Mouse (Mus musculus) heart, postnatal 0 days (tissue): ENCODE measurements around the gene Mmp19. TPM values are rescaled to one million over a fixed set of nuclear protein-coding genes. Genes with fewer than 3 reads are reported as not detected.

Source experiments
- ATAC-seq: fragments of 200-750 bp; cut with Nextera tagmentation; 2 replicates; pipeline ENCODE4 v1.8.0; 2017; ENCODE audit warnings: low read depth, moderate number of reproducible peaks, moderate library complexity; ENCODE audit not compliant: insufficient read depth
- DNase-seq: peaks from one replicate; pipeline ENCODE4 v3.0.0-alpha.2; 2016; ENCODE audit warnings: low spot score
- H3K27ac ChIP-seq: fragments of 300-500 bp; sonication (generic); 2 replicates; pipeline ENCODE4 v1.5.1; 2014; ENCODE audit warnings: low read depth, mild to moderate bottlenecking
- H3K27me3 ChIP-seq: fragments of 300-500 bp; sonication (generic); 2 replicates; pipeline ENCODE4 v1.6.1; 2014; ENCODE audit warnings: low read length, mixed read lengths; ENCODE audit not compliant: control insufficient read depth, insufficient read depth
- H3K36me3 ChIP-seq: fragments of 300-500 bp; sonication (generic); replicated peaks from 2 replicates; pipeline ENCODE4 v1.6.1; 2014; ENCODE audit warnings: low read length, mixed read lengths; ENCODE audit not compliant: control insufficient read depth, insufficient read depth
- H3K4me1 ChIP-seq: fragments of 300-500 bp; sonication (generic); 2 replicates; pipeline ENCODE4 v1.6.1; 2014; ENCODE audit warnings: antibody characterized with exemption; ENCODE audit not compliant: control insufficient read depth, insufficient read depth
- H3K4me2 ChIP-seq: fragments of 300-500 bp; sonication (generic); 2 replicates; pipeline ENCODE4 v1.6.1; 2014; ENCODE audit warnings: low read depth, mild to moderate bottlenecking, low read length, moderate library complexity
- H3K4me3 ChIP-seq: fragments of 300-500 bp; sonication (generic); 2 replicates; pipeline ENCODE4 v1.5.1; 2014; ENCODE audit warnings: low read depth, low read length
- H3K9ac ChIP-seq: fragments of 300-500 bp; sonication (generic); replicated peaks from 2 replicates; pipeline ENCODE4 v1.6.1; 2014; ENCODE audit warnings: low read depth, low read length, mixed read lengths
- H3K9me3 ChIP-seq: fragments of 300-500 bp; sonication (generic); replicated peaks from 2 replicates; pipeline ENCODE4 v1.6.1; 2016; ENCODE audit warnings: low read length; ENCODE audit not compliant: control insufficient read depth
- CTCF ChIP-seq: IDR thresholded peaks from 2 replicates; pipeline ENCODE4 v1.5.1; 2016; ENCODE audit warnings: antibody characterized with exemption, control low read depth, low read depth
- EP300 ChIP-seq: IDR thresholded peaks from 2 replicates; pipeline ENCODE4 v1.6.1; 2016; ENCODE audit warnings: antibody characterized with exemption, low read depth
- WGBS: fragments of 180-500 bp; shearing (Covaris S2); extraction: QIAGEN DNeasy Blood & Tissue Kit; methylation state at CpG from one replicate; pipeline ENCODE4 v1.1.7; 2014; 5-methylcytosine and 5-hydroxymethylcytosine counted together
- polyA plus RNA-seq: library from polyadenylated mRNA; unstranded; fragments of >200 nt; fragmentation: Nextera tagmentation; extraction: Ambion mirVana; gene quantifications from 2 replicates; pipeline ENCODE4 v1.2.1, GENCODE M21; 2015
- total RNA-seq: library from RNA; depleted of rRNA; stranded (reverse); fragments of >200 nt; gene quantifications from 2 replicates; pipeline ENCODE4 v1.2.3, GENCODE M21; 2014; ENCODE audit warnings: low replicate concordance

The Mmp19 gene
- total and polyA plus RNA-seq, 2 experiments from 2014 or later, result 1.00 to 5.1 TPM

DNA sequence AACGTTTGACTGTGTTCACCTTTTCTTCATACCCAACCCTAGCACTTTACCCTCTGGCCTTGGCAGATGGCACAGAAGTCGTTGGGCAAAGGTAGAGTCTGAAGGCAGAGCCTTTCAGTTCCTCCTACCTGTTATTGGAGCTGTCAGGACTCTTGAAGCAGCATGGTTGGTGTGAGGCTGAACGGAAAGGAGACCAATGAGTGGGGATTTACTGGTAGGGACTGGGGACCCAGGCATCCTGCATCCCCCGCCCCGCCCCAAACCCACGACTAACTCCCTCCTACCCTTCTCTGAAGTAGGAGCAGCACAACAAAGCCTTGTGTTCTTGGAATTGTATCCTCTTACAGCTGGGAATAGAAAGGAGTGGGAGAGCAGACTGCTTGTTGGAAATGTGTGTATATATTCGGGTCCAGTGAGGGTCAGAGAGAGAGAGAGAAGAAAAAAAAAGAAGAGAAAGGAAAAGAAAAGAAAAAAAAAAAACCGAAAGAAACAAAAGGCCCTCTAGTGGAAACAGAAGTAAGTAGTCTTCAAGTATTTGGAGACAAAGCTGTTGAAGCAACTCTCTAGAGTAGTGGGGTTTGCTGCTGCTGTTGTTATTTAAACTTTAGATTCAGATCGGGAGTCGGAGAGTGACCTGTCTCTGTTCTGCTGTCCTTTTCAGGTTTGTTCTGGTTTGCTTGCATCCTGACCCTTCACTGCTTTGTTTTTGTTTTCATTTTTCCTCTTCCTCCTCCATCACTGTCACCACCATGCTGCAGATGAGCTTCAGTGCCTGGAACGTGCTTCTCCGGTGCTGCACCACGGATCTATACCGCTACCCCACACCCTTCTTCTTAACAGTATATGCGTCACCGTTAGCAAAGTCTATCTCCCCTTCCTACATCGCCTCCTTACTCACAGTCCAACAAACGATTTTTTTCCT, 45.8 kb upstream of the Mmp19 start, which contains the start of gene Dgka:
Dgka (minus strand) TSS at position 176 of the 922 bp plus-strand sequence.
- no peaks in the 10 kb centered on the region for H3K27me3 ChIP-seq
- H3K4me3 ChIP-seq, result peak within 1 kb of the TSS; percentile 68
- ATAC-seq, result no peak
- H3K9me3 ChIP-seq, result no peaks in the 10 kb centered on the region
- peak within 1 kb of the TSS; percentile 88 for H3K4me2 ChIP-seq
- no peaks in the 10 kb centered on the region for H3K36me3 ChIP-seq
- 21% methylated on average over 18 of the region's 18 CpGs for WGBS
- H3K4me1 ChIP-seq, result peaks cover 28% of the 10 kb centered on the region
- TF ChIP-seq EP300 (no peak), CTCF (no peak; the same call in 1 of the 2 replicates)
- peak within 1 kb of the TSS; percentile 82 for H3K27ac ChIP-seq
- peak within 1 kb of the TSS; percentile 71 for H3K9ac ChIP-seq
- peak; percentile 34 for DNase-seq

- Histone ChIP-seq H3K27me3 (no peaks in the 10 kb centered on the region), H3K27ac (peak overlapping the region; percentile 98; the same call in 1 of the 2 replicates), H3K4me1 (peaks cover 28% of the 10 kb centered on the region), H3K4me2 (peak overlapping the region; percentile 88; the same call in 1 of the 2 replicates), H3K4me3 (no peak overlapping the region; the same call in 1 of the 2 replicates), H3K36me3 (no peaks in the 10 kb centered on the region), H3K9ac (no peak overlapping the region), H3K9me3 (no peaks in the 10 kb centered on the region)
- ATAC-seq, result no peak
- no peak for DNase-seq
- 83% methylated on average over 10 of the region's 10 CpGs for WGBS
- TF ChIP-seq CTCF (no peak), EP300 (no peak)
These were observed 44.6 kb upstream of the Mmp19 start for GRCm38 (mm10) chr10:128745946-128746613.

GRCm38 (mm10) chr10:128746972-128747645, 43.6 kb upstream of the Mmp19 start:
- Histone ChIP-seq H3K27me3 (no peaks in the 10 kb centered on the region), H3K9me3 (no peaks in the 10 kb centered on the region), H3K9ac (peak overlapping the region; percentile 92; the same call in 1 of the 2 replicates), H3K4me1 (peaks cover 28% of the 10 kb centered on the region), H3K4me2 (peak overlapping the region; percentile 96), H3K27ac (peak overlapping the region; percentile 98), H3K36me3 (no peaks in the 10 kb centered on the region), H3K4me3 (peak overlapping the region; percentile 88)
- WGBS, result 50% methylated on average over 9 of the region's 9 CpGs
- ATAC-seq (no peak), DNase-seq (no peak)
- TF ChIP-seq CTCF, result no peak
- no peak for TF ChIP-seq EP300

DNA sequence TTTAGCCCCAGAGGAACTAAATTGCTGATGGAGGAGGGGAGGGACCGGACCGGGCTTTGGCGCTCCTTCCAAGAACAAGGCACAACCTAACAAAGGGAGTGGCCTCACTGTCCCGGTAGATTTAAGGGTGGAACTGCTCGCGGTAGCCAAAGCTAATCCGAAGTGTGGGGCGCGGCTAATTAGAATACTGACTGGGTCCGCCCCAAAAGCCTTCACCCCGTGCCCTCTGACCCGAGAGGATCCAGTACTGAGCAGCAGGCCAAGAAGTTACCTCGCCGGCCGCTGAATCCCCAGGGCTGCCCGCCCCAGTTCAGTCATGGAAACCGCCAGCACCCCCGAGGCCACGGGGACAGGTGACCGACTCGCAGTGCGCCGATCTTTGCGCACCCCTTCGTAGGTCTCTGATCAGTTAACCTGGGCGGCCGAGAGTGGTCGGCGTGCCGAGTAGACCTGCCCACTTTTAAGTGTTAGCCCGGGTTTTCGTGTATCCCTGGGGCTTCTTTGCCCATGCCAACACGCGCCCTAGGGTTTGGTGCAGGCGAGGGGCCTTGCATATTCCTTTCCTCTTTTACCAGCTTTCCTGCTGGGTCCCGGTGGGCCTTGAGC, 43.0 kb upstream of the Mmp19 start, which contains the start of gene Pym1:
Pym1 (plus strand) TSS at position 244 of the 606 bp plus-strand sequence.
- under 1% methylated on average over 36 of the region's 36 CpGs for WGBS
- Histone ChIP-seq H3K9me3 (no peaks in the 10 kb centered on the region), H3K27ac (peak within 1 kb of the TSS; percentile 98), H3K36me3 (peaks cover 2% of the 10 kb centered on the region; the same call in 1 of the 2 replicates), H3K4me3 (peak within 1 kb of the TSS; percentile 88), H3K4me1 (peaks cover 24% of the 10 kb centered on the region), H3K9ac (peak within 1 kb of the TSS; percentile 92), H3K4me2 (peak within 1 kb of the TSS; percentile 96), H3K27me3 (no peaks in the 10 kb centered on the region)
- ATAC-seq (peak; percentile 48), DNase-seq (peak; percentile 65)
- TF ChIP-seq EP300, result no peak
- TF ChIP-seq CTCF, result no peak
